Mouse (Mus musculus): ENCODE data around the gene Ap3m1. TPM values are rescaled to one million over a fixed set of nuclear protein-coding genes. Genes with fewer than 3 reads are reported as not detected.
A peak's percentile ranks its signal among the peaks of the same experiment; 100 is the strongest.
"Not testable (repeated sequence)": the region's sequence is repeated elsewhere in the genome, so short reads cannot be mapped to it uniquely, and the experiment has no call there.

Gene Ap3m1
- 83.4 and 93.1 TPM in 2 replicates for total RNA-seq (2021)
- long read RNA-seq, full-length matches to known transcripts, result 37 of 67 reads
- long read RNA-seq, partial matches to known transcripts, result 9 of 67 reads
- long read RNA-seq, other reads (novel, unspliced or antisense), result 21 of 67 reads

GRCm38 (mm10) chr14:21052112-21052780 is at the start of gene Ap3m1, which contains the start of gene Adk:
Ap3m1 (minus strand) TSS chr14:21052508.
Adk (plus strand) TSS chr14:21052574.
- peak; percentile 94 for DNase-seq

DNA sequence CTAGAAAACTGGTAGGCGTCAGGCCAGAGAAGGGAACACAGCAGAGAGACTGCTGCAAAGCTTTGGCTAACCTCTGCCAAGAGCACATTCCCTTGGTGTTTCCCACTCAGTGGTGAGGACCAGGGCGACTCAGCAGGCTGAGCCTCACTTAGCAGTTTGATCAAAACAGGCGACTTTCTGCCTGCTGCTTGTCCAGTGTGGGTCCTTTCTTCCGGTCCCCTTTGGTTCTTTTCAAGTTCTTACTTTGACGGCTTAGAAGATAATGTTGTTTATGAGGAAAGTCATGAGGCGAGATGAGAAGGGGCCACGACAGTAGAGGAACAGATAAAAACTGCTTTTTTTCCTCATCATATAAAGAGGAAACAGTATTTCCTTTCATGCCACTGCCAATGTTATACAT is 49.3 kb upstream of the Ap3m1 start:
- peak; percentile 10 for DNase-seq

GRCm38 (mm10) chr14:21100876-21101275 is 48.6 kb upstream of the Ap3m1 start:
- DNase-seq, result no peak

GRCm38 (mm10) chr14:21099371-21099770 is 47.1 kb upstream of the Ap3m1 start:
- DNase-seq, result no peak

GRCm38 (mm10) chr14:21096689-21097088 is 44.4 kb upstream of the Ap3m1 start:
- DNase-seq, result no peak

GRCm38 (mm10) chr14:21096279-21096678 is 44.0 kb upstream of the Ap3m1 start:
- no peak for DNase-seq

DNA sequence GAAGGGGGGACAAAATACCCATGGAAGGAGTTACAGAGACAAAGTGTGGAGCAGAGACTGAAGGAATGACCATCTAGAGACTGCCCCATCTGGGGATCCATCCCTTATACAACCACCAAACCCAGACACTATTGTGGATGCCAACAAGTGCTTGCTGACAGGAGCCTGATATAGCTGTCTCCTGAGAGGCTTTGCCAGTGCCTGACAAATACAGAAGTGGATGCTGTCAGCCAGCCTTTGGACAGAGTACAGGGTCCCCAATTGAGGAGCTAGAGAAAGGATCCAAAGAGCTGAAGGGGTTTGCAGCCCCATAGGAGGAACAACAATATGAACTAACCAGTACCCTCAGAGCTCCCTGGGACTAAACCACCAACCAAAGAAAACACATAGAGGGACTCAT is 41.9 kb upstream of the Ap3m1 start:
- DNase-seq, result not testable (repeated sequence)

- no peak for DNase-seq
Measured at GRCm38 (mm10) chr14:21090930-21091486, 38.7 kb upstream of the Ap3m1 start.

DNA sequence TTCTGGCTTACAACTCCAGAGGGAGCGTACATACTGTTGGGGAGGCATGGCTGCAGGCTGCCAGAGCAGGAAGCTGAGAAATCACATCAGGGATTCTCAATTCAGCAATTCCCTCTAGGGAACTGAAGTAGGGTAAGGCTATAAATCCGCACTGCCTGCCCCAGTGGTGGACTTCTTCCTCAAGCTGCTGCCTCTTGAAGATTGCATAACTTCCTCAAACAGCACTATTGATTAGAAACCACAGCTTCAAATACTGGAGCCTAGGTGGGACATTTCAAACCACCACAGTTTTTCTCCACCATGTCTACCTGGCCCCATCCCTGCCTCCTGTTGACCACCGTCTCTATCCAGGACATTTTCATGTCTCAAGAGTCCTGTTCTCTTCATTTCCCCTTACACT is 38.1 kb upstream of the Ap3m1 start:
- DNase-seq, result no peak

- no peak for DNase-seq
Measured at GRCm38 (mm10) chr14:21088731-21089130, 36.4 kb upstream of the Ap3m1 start.

DNA sequence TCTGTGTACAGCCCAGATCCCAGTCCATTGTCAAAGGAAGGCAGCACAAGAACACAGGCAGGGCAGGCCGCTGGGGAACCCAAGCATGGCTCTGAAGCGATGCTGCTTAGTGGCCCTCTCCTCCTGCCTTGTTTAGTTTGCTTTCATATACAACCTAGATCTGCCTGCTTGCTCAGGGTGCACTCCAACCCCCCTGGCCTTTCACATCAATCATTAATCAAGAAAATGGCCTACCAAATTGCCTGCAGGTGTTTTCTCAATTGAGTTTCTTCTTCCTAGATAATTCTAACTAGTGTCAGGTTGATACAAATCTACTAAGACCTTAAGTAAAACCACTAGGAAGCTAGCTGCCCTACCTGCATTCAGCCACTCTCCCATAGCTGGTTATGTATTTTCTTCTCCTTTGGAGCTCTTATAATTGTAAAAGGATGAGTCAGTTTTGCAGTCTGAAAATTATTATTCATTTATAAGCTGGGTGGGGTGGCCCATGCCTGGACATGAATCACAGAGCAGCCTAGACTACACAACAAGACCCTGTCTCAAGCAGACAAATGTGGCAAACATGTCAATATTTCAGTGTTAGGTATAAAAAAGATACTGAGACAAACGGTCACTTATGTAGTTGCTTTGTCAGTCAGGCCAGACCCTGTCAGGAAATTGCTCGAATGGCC is 35.2 kb upstream of the Ap3m1 start:
- no peak for DNase-seq

DNA sequence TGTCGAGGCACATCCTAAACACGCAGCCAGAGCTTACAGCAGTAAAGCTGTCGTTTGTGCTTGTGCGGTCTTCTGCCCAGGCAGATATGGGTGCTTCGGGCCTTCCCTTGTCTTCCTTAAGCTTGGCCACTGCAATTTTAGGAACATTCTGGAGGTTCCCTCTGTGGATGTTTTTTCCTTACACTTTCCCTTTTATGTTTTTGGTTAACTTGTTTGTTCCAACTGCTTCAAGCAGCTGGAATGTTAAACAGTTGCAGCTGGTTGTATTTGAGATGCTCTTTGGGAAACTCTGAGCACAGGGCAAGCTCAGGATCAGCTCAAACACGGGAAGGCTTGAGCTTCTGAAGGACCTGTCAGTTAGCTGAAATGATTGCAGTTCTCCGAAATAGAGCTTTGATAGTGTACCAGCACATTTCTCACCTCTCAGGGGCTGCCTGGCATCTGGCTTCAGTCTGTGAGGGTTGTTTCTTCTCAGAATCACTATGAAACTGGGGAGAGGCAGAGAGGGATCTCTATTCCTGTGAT is 34.6 kb upstream of the Ap3m1 start:
- no peak for DNase-seq

- no peak for DNase-seq
Measured at GRCm38 (mm10) chr14:21086106-21086505, 33.8 kb upstream of the Ap3m1 start.

- DNase-seq, result no peak
Measured at GRCm38 (mm10) chr14:21085666-21086065, 33.4 kb upstream of the Ap3m1 start.

- DNase-seq, result no peak
Measured at GRCm38 (mm10) chr14:21082823-21083222, 30.5 kb upstream of the Ap3m1 start.

- no peak for DNase-seq
Measured at GRCm38 (mm10) chr14:21078511-21078910, 26.2 kb upstream of the Ap3m1 start.

DNA sequence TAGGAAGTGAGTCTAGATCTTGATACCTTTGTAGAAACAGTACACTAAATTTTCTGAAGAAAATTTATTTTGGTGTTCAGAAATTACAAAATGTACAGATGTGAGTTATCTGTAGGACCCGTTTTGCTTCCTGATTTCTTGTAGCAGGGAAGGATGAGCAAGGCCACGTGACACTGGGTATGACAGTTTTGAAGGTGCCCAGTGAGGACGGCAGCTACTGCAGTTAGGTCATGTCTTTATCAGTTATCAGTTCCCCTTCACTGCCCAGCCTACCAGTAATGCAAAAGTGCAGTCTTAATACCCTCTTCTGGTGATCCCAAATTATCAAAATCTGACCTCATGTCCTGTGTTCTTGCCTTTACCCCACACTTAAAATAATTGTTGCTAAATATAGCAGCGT is 25.6 kb upstream of the Ap3m1 start:
- no peak for DNase-seq

DNA sequence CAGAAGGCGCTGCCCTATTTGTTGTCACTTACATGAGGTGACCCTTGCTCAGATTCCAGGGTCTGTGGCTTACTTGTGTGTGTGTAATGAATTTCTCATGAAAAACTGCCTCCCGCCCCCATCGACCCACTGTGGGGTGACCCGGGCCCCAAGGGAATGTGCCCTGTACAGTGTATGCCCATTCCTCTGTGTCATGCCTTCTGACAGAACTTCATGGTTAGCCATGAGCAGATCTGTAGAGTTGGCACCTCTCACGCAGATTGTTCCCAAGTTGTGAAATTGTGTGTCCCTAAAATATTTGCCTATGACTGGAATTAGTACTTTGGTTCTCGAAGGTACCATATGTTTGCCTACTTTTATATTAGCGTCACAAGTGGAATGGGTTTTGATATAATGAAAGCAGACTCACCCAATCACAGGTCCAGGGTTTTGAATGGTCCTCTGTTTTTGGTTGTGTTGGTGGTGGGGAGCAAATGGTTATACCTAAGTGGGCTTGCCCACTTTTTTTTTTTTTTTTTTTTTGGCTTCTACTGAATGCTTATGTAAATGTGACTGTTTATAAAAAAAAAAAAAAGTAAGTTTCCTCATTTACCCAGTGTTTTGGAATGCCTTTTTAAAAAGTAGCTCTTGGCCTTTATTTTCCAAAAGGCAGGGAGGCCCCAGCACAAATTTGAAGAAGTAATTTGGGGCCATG is 24.3 kb upstream of the Ap3m1 start:
- DNase-seq, result peak; percentile 19

DNA sequence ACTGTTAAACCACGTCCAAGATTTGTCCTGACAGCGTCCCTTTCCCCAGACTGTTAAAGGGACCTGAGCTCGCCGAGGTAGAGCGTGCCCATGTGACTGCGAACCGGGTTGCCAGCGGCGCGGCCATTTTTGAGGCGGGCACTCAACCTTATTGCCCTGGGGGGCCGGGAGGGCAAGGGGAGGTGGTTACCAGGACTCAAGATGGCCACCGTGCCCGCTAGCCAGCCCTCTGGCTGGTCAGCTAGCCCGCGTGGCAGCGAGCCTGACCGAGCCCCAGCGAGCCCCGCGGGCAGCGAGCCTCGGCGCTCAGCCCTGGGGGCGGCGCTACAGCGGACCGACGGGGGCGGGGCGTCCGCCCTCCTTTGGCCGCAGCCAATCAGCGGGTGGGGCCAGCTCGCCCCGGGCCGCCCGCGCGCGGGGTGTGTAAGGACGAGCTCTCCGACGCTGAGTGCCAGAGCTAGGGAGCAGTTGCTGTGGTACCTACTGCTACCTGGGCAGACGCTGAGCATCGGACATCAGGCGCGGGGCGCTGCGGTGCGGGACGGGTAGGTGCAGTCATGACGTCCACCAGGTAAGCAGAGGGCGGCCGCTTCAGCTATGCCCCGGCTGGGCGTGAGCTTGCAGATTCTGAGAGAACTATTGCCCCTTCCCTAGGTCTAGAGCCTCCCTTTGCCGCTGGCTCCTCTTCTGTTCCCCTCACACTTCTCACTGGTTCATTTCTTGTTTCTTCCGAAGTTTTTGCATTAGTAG is 23.6 kb upstream of the Ap3m1 start:
- DNase-seq, result peak; percentile 94

DNA sequence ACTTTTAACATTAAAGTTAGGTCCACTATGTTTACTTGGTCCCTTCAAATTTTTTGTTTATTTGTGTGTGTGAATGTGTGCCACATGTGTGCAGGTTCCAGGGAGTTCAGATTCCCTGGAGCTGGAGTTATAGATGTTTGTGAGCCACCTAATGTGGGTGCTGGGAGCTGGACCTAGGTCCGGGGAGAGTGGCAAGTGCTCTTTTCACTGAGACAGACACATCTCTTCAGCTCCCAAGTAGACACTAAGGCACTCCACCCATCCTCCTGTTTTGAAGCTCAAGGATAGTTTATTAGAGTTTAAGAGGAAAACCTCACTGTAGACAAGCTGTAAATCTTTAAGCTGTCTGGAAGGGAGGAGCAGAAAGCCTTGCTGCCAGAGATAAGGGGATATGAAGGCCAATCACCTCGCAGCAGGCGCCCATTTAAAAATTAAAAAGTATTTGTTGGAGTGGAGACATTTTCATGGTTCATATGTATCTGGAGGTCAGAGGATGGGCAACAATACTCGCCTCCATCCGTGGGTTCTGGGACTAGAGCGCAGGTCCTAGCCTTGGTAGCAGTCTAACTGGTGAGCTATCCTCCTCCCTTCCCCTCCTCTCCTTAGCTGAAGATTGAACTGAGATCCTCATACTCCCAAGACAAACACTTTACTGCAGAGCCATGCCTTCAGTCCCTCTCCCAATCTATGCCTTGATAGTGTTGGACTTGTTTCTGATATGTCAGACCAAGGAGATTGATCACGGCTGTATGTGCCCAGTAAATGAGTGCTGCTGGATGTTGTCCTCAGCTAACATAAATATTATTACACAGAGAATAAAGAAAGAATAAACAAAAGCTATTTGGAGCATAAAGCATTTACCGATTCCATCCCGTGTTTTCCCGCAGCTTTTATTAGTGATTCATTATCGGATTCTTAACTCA is 22.4 kb upstream of the Ap3m1 start:
- no peak for DNase-seq

GRCm38 (mm10) chr14:21073981-21074380 is 21.7 kb upstream of the Ap3m1 start:
- DNase-seq, result no peak
